Mouse (Mus musculus) small intestine, adult 2 months (tissue): ENCODE data around the gene Rnase11.

ENCODE experiments used
- CTCF ChIP-seq: fragments of 200-500 bp; IDR thresholded peaks from 2 replicates; pipeline ENCODE4 v1.5.1; 2012; ENCODE audit warnings: low read depth, mild to moderate bottlenecking, control low read depth, inconsistent platforms, low read length, moderate library complexity, mixed read lengths; ENCODE audit not compliant: insufficient replicate concordance, insufficient read length; ENCODE audit errors: extremely low read depth
- POLR2A ChIP-seq: fragments of 200-500 bp; IDR thresholded peaks from 2 replicates; pipeline ENCODE4 v1.6.1; 2012; ENCODE audit warnings: low read depth, mild to moderate bottlenecking, control low read depth, inconsistent platforms, low read length, moderate library complexity

- no peak for TF ChIP-seq CTCF
- no peak for TF ChIP-seq POLR2A
These were observed 40.4 kb downstream of the Rnase11 start for GRCm38 (mm10) chr14:51009572-51009971.
